32 mouse cellular contexts compared by ENCODE assay signal in genomic region chr8:70878178-70878577, GRCm38 (mm10). TPM values are rescaled to one million over a fixed set of nuclear protein-coding genes. Genes with fewer than 3 reads are reported as not detected.
DNase-seq lines count a peak whose midpoint lies in the region; ATAC-seq and TF ChIP-seq lines count a peak whose summit lies in the region.
"Had no signal": no experiment of that assay in that cellular context is flagged by ENCODE, and none has a peak within 500 bp of the region (broad histone marks: within the 10 kb centered on the region; RNA-seq: fewer than 3 reads in every experiment).

No protein-coding gene starts in this region.

- no peak for TF ChIP-seq EP300 in stomach, postnatal 0 days (optimal IDR thresholded peaks at IDR 0.05)

- H3K4me1 ChIP-seq in midbrain, embryonic 13.5 days (replicated peaks) = 0 out of 2 replicates have a peak, but pooled peaks cover 4% of the 10 kb centered on the region
- H3K4me1 ChIP-seq in midbrain, embryonic 15.5 days = peaks cover 9% of the 10 kb centered on the region; the same call in 1 of the 2 replicates
- H3K4me1 ChIP-seq in embryonic facial prominence, embryonic 10.5 days = peaks cover 20% of the 10 kb centered on the region
- no peaks in the 10 kb centered on the region for H3K4me1 ChIP-seq in stomach, postnatal 0 days (replicated peaks; ENCODE audit: control insufficient read depth, insufficient read depth)
- H3K4me1 ChIP-seq in limb, embryonic 10.5 days = peaks cover 16% of the 10 kb centered on the region
- 0 out of 2 replicates have a peak, but pooled peaks cover 4% of the 10 kb centered on the region for H3K4me1 ChIP-seq in intestine, embryonic 16.5 days (ENCODE audit: control insufficient read depth, insufficient read depth, low read length)
- H3K4me1 ChIP-seq: intestine, embryonic 15.5 days had no signal

- no peak for TF ChIP-seq CTCF in stomach, postnatal 0 days (IDR thresholded peaks at IDR 0.05; ENCODE audit: low read depth)

- H3K27ac ChIP-seq in midbrain, embryonic 13.5 days = no peak overlapping the region
- no peak overlapping the region for H3K27ac ChIP-seq in midbrain, embryonic 15.5 days
- H3K27ac ChIP-seq in embryonic facial prominence, embryonic 10.5 days (replicated peaks) = no peak overlapping the region
- no peak overlapping the region for H3K27ac ChIP-seq in stomach, postnatal 0 days (replicated peaks)
- H3K27ac ChIP-seq in limb, embryonic 10.5 days = no peak overlapping the region
- H3K27ac ChIP-seq in intestine, embryonic 16.5 days (ENCODE audit: low read length) = no peak overlapping the region
- H3K27ac ChIP-seq: embryonic facial prominence, embryonic 13.5 days; hindbrain, embryonic 10.5 days; hindbrain, postnatal 0 days; intestine, embryonic 15.5 days; kidney, postnatal 0 days; limb, embryonic 15.5 days; liver, embryonic 14.5 days; neural tube, embryonic 15.5 days had no signal

- no peak overlapping the region for H3K4me2 ChIP-seq in midbrain, embryonic 13.5 days (replicated peaks)
- no peak overlapping the region for H3K4me2 ChIP-seq in midbrain, embryonic 15.5 days
- H3K4me2 ChIP-seq in stomach, postnatal 0 days (replicated peaks; ENCODE audit: low read depth) = no peak overlapping the region
- no peak overlapping the region for H3K4me2 ChIP-seq in intestine, embryonic 16.5 days (ENCODE audit: low read depth, low read length)
- H3K4me2 ChIP-seq: embryonic facial prominence, embryonic 13.5 days; intestine, embryonic 15.5 days; limb, embryonic 15.5 days; lung, embryonic 14.5 days; midbrain, embryonic 11.5 days; neural tube, embryonic 15.5 days had no signal

- WGBS in midbrain, embryonic 13.5 days = 65% methylated on average over 2 of the region's 2 CpGs
- 48% methylated on average over 2 of the region's 2 CpGs for WGBS in midbrain, embryonic 15.5 days
- 47% methylated on average over 2 of the region's 2 CpGs for WGBS in embryonic facial prominence, embryonic 10.5 days
- WGBS in stomach, postnatal 0 days = 11% methylated on average over 2 of the region's 2 CpGs
- 53% methylated on average over 2 of the region's 2 CpGs for WGBS in limb, embryonic 10.5 days
- 42% methylated on average over 2 of the region's 2 CpGs for WGBS in intestine, embryonic 16.5 days

- H3K36me3 ChIP-seq in midbrain, embryonic 13.5 days = no peaks in the 10 kb centered on the region
- no peaks in the 10 kb centered on the region for H3K36me3 ChIP-seq in midbrain, embryonic 15.5 days (replicated peaks)
- no peaks in the 10 kb centered on the region for H3K36me3 ChIP-seq in embryonic facial prominence, embryonic 10.5 days (replicated peaks)
- H3K36me3 ChIP-seq in stomach, postnatal 0 days (ENCODE audit: control insufficient read depth, insufficient read depth, low read length) = no peaks in the 10 kb centered on the region
- no peaks in the 10 kb centered on the region for H3K36me3 ChIP-seq in limb, embryonic 10.5 days
- no peaks in the 10 kb centered on the region for H3K36me3 ChIP-seq in intestine, embryonic 16.5 days (ENCODE audit: control insufficient read depth, insufficient read depth, low read length)
- H3K36me3 ChIP-seq: embryonic facial prominence, embryonic 13.5 days; hindbrain, embryonic 10.5 days; intestine, embryonic 15.5 days; limb, embryonic 15.5 days; neural tube, embryonic 15.5 days had no signal

- H3K4me3 ChIP-seq in midbrain, embryonic 13.5 days (replicated peaks) = no peak overlapping the region
- no peak overlapping the region for H3K4me3 ChIP-seq in midbrain, embryonic 15.5 days
- H3K4me3 ChIP-seq in embryonic facial prominence, embryonic 10.5 days = no peak overlapping the region
- no peak overlapping the region for H3K4me3 ChIP-seq in stomach, postnatal 0 days (ENCODE audit: low read depth, low read length)
- no peak overlapping the region for H3K4me3 ChIP-seq in limb, embryonic 10.5 days
- H3K4me3 ChIP-seq in intestine, embryonic 16.5 days (ENCODE audit: low read length) = no peak overlapping the region
- H3K4me3 ChIP-seq: embryonic facial prominence, embryonic 13.5 days; hindbrain, embryonic 10.5 days; intestine, embryonic 15.5 days; limb, embryonic 15.5 days; neural tube, embryonic 15.5 days had no signal

- no peaks in the 10 kb centered on the region for H3K9me3 ChIP-seq in midbrain, embryonic 13.5 days
- no peaks in the 10 kb centered on the region for H3K9me3 ChIP-seq in midbrain, embryonic 15.5 days
- H3K9me3 ChIP-seq in embryonic facial prominence, embryonic 10.5 days = no peaks in the 10 kb centered on the region
- no peaks in the 10 kb centered on the region for H3K9me3 ChIP-seq in stomach, postnatal 0 days (ENCODE audit: control insufficient read depth, low read length)
- no peaks in the 10 kb centered on the region for H3K9me3 ChIP-seq in limb, embryonic 10.5 days (replicated peaks)
- H3K9me3 ChIP-seq in intestine, embryonic 16.5 days (ENCODE audit: control insufficient read depth, low read length) = no peaks in the 10 kb centered on the region
- H3K9me3 ChIP-seq: embryonic facial prominence, embryonic 13.5 days; hindbrain, embryonic 10.5 days; intestine, embryonic 15.5 days; limb, embryonic 15.5 days; neural tube, embryonic 15.5 days had no signal

- H3K9ac ChIP-seq in midbrain, embryonic 13.5 days (replicated peaks) = 0 out of 2 replicates have a peak overlapping the region, but pooled peaks have one; percentile 14
- no peak overlapping the region for H3K9ac ChIP-seq in midbrain, embryonic 15.5 days
- no peak overlapping the region for H3K9ac ChIP-seq in stomach, postnatal 0 days (ENCODE audit: low read length)
- no peak overlapping the region for H3K9ac ChIP-seq in intestine, embryonic 16.5 days (ENCODE audit: low read depth, low read length)
- H3K9ac ChIP-seq: embryonic facial prominence, embryonic 13.5 days; intestine, embryonic 15.5 days; limb, embryonic 15.5 days; liver, embryonic 14.5 days; lung, embryonic 14.5 days; neural tube, embryonic 15.5 days had no signal

- DNase-seq in adrenal gland, postnatal 14 days = peak; percentile 6
- no peak for DNase-seq in adrenal gland, postnatal 10 days
- peak; percentile 8 for DNase-seq in embryonic facial prominence, embryonic 10.5 days (ENCODE audit: low spot score)
- peak; percentile 70 for DNase-seq in stomach, postnatal 0 days (ENCODE audit: low spot score)
- DNase-seq in limb, embryonic 10.5 days (ENCODE audit: low spot score) = no peak
- DNase-seq: adrenal gland, postnatal 36 days; cerebellum, adult 9-10 months; embryo, embryonic 11 days; gastrocnemius, postnatal 14 days; heart, postnatal 14 days; kidney, adult 8-10 months; kidney, postnatal 4 days; layer of hippocampus, postnatal 36 days; left cerebral cortex, postnatal 4 days; lung, embryonic 14.5 days; right cerebral cortex, postnatal 25 days; spleen, adult 18-20 months had no signal

- ATAC-seq in midbrain, embryonic 13.5 days = no peak
- no peak for ATAC-seq in midbrain, embryonic 15.5 days (replicated peaks)
- peak; percentile 43; the same call in 1 of the 2 replicates for ATAC-seq in stomach, postnatal 0 days (ENCODE audit: low FRiP score, low TSS enrichment)
- no peak for ATAC-seq in intestine, embryonic 16.5 days
- ATAC-seq: CD4-positive, CD25-positive, alpha-beta regulatory T cell, adult 4 months; hindbrain, postnatal 0 days; intestine, embryonic 15.5 days had no signal

- H3K27me3 ChIP-seq in midbrain, embryonic 13.5 days = 0 out of 2 replicates have a peak, but pooled peaks cover 2% of the 10 kb centered on the region
- 0 out of 2 replicates have a peak, but pooled peaks cover 3% of the 10 kb centered on the region for H3K27me3 ChIP-seq in midbrain, embryonic 15.5 days (replicated peaks)
- 0 out of 2 replicates have a peak, but pooled peaks cover 9% of the 10 kb centered on the region for H3K27me3 ChIP-seq in embryonic facial prominence, embryonic 10.5 days (replicated peaks; ENCODE audit: low read depth, poor library complexity, severe bottlenecking)
- H3K27me3 ChIP-seq in stomach, postnatal 0 days (ENCODE audit: control insufficient read depth, insufficient read depth, low read length) = no peaks in the 10 kb centered on the region
- H3K27me3 ChIP-seq in limb, embryonic 10.5 days (ENCODE audit: low read depth, poor library complexity, severe bottlenecking) = no peaks in the 10 kb centered on the region
- no peaks in the 10 kb centered on the region for H3K27me3 ChIP-seq in intestine, embryonic 16.5 days (replicated peaks; ENCODE audit: control insufficient read depth, insufficient read depth, low read length)
- H3K27me3 ChIP-seq: limb, embryonic 15.5 days had no signal

RNA-seq across cellular contexts. Expression of gene Ccdc124, which starts 4.4 kb away (rescaled TPM):
- total RNA-seq in adrenal gland, postnatal 14 days (2021) = 52.2 and 52.9 TPM in 2 replicates
- total RNA-seq in adrenal gland, postnatal 10 days (2021) = 10 to 100 TPM; 42.0 to 42.6 TPM
- polyA plus RNA-seq in midbrain, embryonic 13.5 days (2015; fragmentation: Nextera tagmentation; extraction: Ambion mirVana) = 160 TPM in 2 replicates
- 173 and 180 TPM in 2 replicates for polyA plus RNA-seq in midbrain, embryonic 15.5 days (2015; fragmentation: Nextera tagmentation; extraction: Ambion mirVana)
- 173 and 179 TPM in 2 replicates for polyA plus RNA-seq in embryonic facial prominence, embryonic 10.5 days (2016; fragmentation: Nextera tagmentation; extraction: Ambion mirVana)
- polyA plus RNA-seq in stomach, postnatal 0 days (2015; fragmentation: Nextera tagmentation; extraction: Ambion mirVana) = 73.2 and 74.1 TPM in 2 replicates
- polyA plus RNA-seq in limb, embryonic 10.5 days (2016; fragmentation: Nextera tagmentation; extraction: Ambion mirVana) = 174 and 187 TPM in 2 replicates
- 79.3 and 90.1 TPM in 2 replicates for polyA plus RNA-seq in intestine, embryonic 16.5 days (2015; fragmentation: Nextera tagmentation; extraction: Ambion mirVana)

RNA-seq across cellular contexts. Expression of gene Slc5a5, which starts 14.4 kb away (rescaled TPM):
- 0.30 TPM in 1 of 2 replicates, not detected in the other for total RNA-seq in adrenal gland, postnatal 14 days (2021)
- total RNA-seq in adrenal gland, postnatal 10 days (2021) = under 1 TPM; 0.27 to 0.42 TPM
- 0.67 and 0.73 TPM in 2 replicates for polyA plus RNA-seq in midbrain, embryonic 13.5 days (2015; fragmentation: Nextera tagmentation; extraction: Ambion mirVana)
- 1.9 and 2.0 TPM in 2 replicates for polyA plus RNA-seq in midbrain, embryonic 15.5 days (2015; fragmentation: Nextera tagmentation; extraction: Ambion mirVana)
- polyA plus RNA-seq in embryonic facial prominence, embryonic 10.5 days (2016; fragmentation: Nextera tagmentation; extraction: Ambion mirVana) = 0.30 and 0.40 TPM in 2 replicates
- polyA plus RNA-seq in stomach, postnatal 0 days (2015; fragmentation: Nextera tagmentation; extraction: Ambion mirVana) = 42.8 and 58.5 TPM in 2 replicates
- 0.16 and 0.23 TPM in 2 replicates for polyA plus RNA-seq in limb, embryonic 10.5 days (2016; fragmentation: Nextera tagmentation; extraction: Ambion mirVana)
- 0.31 and 0.32 TPM in 2 replicates for polyA plus RNA-seq in intestine, embryonic 16.5 days (2015; fragmentation: Nextera tagmentation; extraction: Ambion mirVana)
- total RNA-seq: adrenal gland, postnatal 36 days; monocyte, adult 5-6 weeks had no signal
- polyA plus RNA-seq: CD4-positive, CD25-positive, alpha-beta regulatory T cell, adult 4 months; heart, embryonic 14.5 days had no signal

RNA-seq across cellular contexts. Expression of gene Kcnn1, which starts 15.1 kb away (rescaled TPM):
- total RNA-seq in adrenal gland, postnatal 14 days (2021) = 2.9 and 3.8 TPM in 2 replicates
- 1 to 10 TPM; 3.0 to 3.1 TPM for total RNA-seq in adrenal gland, postnatal 10 days (2021)
- 19.6 and 26.9 TPM in 2 replicates for polyA plus RNA-seq in midbrain, embryonic 13.5 days (2015; fragmentation: Nextera tagmentation; extraction: Ambion mirVana)
- polyA plus RNA-seq in midbrain, embryonic 15.5 days (2015; fragmentation: Nextera tagmentation; extraction: Ambion mirVana) = 19.0 and 20.6 TPM in 2 replicates
- polyA plus RNA-seq in embryonic facial prominence, embryonic 10.5 days (2016; fragmentation: Nextera tagmentation; extraction: Ambion mirVana) = 4.7 and 5.1 TPM in 2 replicates
- polyA plus RNA-seq in stomach, postnatal 0 days (2015; fragmentation: Nextera tagmentation; extraction: Ambion mirVana) = 0.64 and 0.72 TPM in 2 replicates
- 2.8 and 4.0 TPM in 2 replicates for polyA plus RNA-seq in limb, embryonic 10.5 days (2016; fragmentation: Nextera tagmentation; extraction: Ambion mirVana)
- 1.0 and 1.2 TPM in 2 replicates for polyA plus RNA-seq in intestine, embryonic 16.5 days (2015; fragmentation: Nextera tagmentation; extraction: Ambion mirVana)
- total RNA-seq: monocyte, adult 5-6 weeks had no signal
- polyA plus RNA-seq: CD4-positive, CD25-positive, alpha-beta regulatory T cell, adult 4 months had no signal

RNA-seq across cellular contexts. Expression of gene Rpl18a, which starts 19.0 kb away (rescaled TPM):
- 1,399 and 1,708 TPM in 2 replicates for total RNA-seq in adrenal gland, postnatal 14 days (2021)
- 1,000 to 10,000 TPM; 1,717 to 1,755 TPM for total RNA-seq in adrenal gland, postnatal 10 days (2021)
- 2,682 and 2,717 TPM in 2 replicates for polyA plus RNA-seq in midbrain, embryonic 13.5 days (2015; fragmentation: Nextera tagmentation; extraction: Ambion mirVana)
- 2,076 and 2,093 TPM in 2 replicates for polyA plus RNA-seq in midbrain, embryonic 15.5 days (2015; fragmentation: Nextera tagmentation; extraction: Ambion mirVana)
- polyA plus RNA-seq in embryonic facial prominence, embryonic 10.5 days (2016; fragmentation: Nextera tagmentation; extraction: Ambion mirVana) = 3,888 and 3,901 TPM in 2 replicates
- polyA plus RNA-seq in stomach, postnatal 0 days (2015; fragmentation: Nextera tagmentation; extraction: Ambion mirVana) = 4,207 and 4,214 TPM in 2 replicates
- 3,636 and 3,729 TPM in 2 replicates for polyA plus RNA-seq in limb, embryonic 10.5 days (2016; fragmentation: Nextera tagmentation; extraction: Ambion mirVana)
- 4,291 and 4,407 TPM in 2 replicates for polyA plus RNA-seq in intestine, embryonic 16.5 days (2015; fragmentation: Nextera tagmentation; extraction: Ambion mirVana)

RNA-seq across cellular contexts. Expression of gene Map1s, which starts 27.6 kb away (rescaled TPM):
- 26.2 and 32.1 TPM in 2 replicates for total RNA-seq in adrenal gland, postnatal 14 days (2021)
- total RNA-seq in adrenal gland, postnatal 10 days (2021) = 10 to 100 TPM; 26.7 to 30.2 TPM
- polyA plus RNA-seq in midbrain, embryonic 13.5 days (2015; fragmentation: Nextera tagmentation; extraction: Ambion mirVana) = 61.0 and 62.5 TPM in 2 replicates
- 69.2 and 69.9 TPM in 2 replicates for polyA plus RNA-seq in midbrain, embryonic 15.5 days (2015; fragmentation: Nextera tagmentation; extraction: Ambion mirVana)
- 67.8 and 72.3 TPM in 2 replicates for polyA plus RNA-seq in embryonic facial prominence, embryonic 10.5 days (2016; fragmentation: Nextera tagmentation; extraction: Ambion mirVana)
- 15.2 and 15.6 TPM in 2 replicates for polyA plus RNA-seq in stomach, postnatal 0 days (2015; fragmentation: Nextera tagmentation; extraction: Ambion mirVana)
- 67.8 and 71.4 TPM in 2 replicates for polyA plus RNA-seq in limb, embryonic 10.5 days (2016; fragmentation: Nextera tagmentation; extraction: Ambion mirVana)
- 32.6 and 34.3 TPM in 2 replicates for polyA plus RNA-seq in intestine, embryonic 16.5 days (2015; fragmentation: Nextera tagmentation; extraction: Ambion mirVana)

Comparison
In these comparisons a context has a peak if more than half of its experiments do, and no peak if none do; other contexts are left out.
1. DNase-seq: peak in adrenal gland, postnatal 14 days (single experiment), embryonic facial prominence, embryonic 10.5 days (single experiment) and stomach, postnatal 0 days (single experiment); none in adrenal gland, postnatal 10 days (single experiment) and limb, embryonic 10.5 days (single experiment).
2. RNA of gene Slc5a5, which starts 14.4 kb away (polyA plus RNA-seq): 42.8 to 58.5 TPM in stomach, postnatal 0 days; 1.9 to 2.0 TPM in midbrain, embryonic 15.5 days, 0.67 to 0.73 TPM in midbrain, embryonic 13.5 days, 0.31 to 0.32 TPM in intestine, embryonic 16.5 days, 0.30 to 0.40 TPM in embryonic facial prominence, embryonic 10.5 days and 0.16 to 0.23 TPM in limb, embryonic 10.5 days; every median in the first group is over 10 times any median in the second.